Mouse (Mus musculus) monocyte, adult 5-6 weeks (primary cell): ENCODE measurements at regions not wholly inside any gene's neighbourhood (a gene's known extent, or its start where the extent isn't known, plus 50 kb on each side); places are given as distances from the start of the nearest gene placed in this dataset.

ENCODE experiments used
- ATAC-seq: fragments of 153-309, 156-312 bp; replicated peaks from 2 replicates; pipeline ENCODE4 v1.8.0; 2017; ENCODE audit warnings: mild to moderate bottlenecking; ENCODE audit not compliant: low TSS enrichment, insufficient number of reproducible peaks, severe bottlenecking, poor library complexity, low FRiP score

DNA sequence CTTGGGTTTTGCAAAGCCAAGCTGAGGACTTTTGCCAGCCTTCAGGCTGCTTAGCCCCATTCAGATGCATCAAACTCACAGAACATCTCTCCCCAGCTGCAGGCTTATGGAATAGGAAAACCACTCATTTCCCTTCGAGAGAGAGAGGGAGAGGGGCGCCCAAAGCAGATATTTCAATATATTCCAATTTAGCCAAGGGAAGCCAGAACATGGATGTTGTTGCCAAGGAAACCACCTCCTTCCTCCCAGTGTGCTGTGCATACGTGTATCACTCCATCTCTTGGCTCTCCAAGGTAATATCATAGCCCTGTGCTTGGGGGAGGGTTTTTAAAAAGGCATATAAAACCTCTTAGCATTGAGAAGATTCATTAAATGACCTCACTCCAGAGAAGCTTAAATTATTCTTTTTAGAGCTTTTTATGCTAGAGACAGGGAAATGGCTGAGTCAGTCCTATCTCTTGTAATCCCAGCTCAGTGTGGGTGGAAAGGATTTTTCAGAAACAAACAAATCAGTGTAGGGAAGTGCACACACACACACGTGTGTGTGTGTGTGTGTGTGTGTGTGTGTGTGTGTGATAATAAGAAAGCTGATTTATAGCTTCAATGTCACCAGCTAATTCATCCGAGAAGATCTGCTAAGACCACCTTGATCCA is 245.1 kb downstream of the Rps24 start:
- ATAC-seq: no peak

DNA sequence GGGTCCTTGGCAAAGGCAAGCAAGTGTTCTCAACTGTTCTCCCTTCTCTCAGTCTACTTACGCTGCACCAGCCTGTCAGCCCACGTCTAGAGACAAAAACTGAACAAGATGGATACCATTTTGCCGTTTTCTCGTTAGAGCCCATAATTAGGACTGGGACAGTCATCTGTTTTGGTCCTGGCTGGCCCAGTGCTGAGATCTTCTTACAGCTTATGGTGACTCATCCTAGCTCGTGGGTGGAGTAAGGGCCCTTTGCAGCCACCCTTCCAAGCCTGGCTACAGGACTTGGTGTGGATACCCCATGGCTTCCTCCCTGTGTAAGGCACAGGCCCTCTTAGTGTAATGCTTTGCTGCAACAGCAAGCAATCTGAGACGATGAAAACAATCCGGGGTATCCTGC is 246.4 kb downstream of the Rps24 start:
- ATAC-seq: no peak

DNA sequence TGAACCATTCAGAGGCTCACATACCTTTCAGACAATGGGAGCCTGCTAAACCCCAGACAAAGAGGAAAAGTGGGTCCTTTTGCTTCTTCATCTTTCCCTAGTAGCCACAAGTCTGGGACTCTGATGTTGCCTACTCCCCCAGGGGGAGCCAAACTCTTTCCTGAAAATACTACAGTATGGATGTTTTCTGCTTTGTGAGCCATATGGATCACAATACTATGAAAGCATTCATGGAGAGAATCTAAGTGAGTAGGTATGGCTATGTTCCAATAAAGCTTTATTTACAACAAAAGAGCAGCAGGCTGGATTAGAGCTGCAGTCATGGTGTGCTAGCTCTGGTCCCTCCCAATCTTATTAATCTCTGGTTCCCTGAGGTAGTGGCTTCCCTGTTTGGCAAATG is 251.9 kb downstream of the Rps24 start:
- no peak for ATAC-seq

DNA sequence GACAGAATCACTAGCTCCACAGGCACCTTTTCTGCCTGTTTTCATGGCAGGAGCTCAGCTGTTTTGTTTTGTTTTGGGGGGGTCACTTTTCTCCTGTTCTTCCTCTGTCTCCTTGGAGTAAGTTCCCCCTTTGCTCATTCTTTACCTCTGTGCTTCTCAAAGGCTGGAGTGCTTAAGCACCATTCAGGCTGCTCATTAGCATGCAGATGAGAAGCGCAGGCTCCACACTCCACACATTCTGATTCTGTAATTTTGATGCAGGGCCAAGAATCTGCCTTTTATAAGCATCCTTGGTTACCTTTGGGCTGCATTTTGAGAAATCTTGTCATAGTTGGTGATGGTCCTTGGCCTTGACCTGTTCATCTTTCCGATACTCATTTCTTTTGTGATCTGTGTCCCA is 257.5 kb downstream of the Rps24 start:
- ATAC-seq: no peak

DNA sequence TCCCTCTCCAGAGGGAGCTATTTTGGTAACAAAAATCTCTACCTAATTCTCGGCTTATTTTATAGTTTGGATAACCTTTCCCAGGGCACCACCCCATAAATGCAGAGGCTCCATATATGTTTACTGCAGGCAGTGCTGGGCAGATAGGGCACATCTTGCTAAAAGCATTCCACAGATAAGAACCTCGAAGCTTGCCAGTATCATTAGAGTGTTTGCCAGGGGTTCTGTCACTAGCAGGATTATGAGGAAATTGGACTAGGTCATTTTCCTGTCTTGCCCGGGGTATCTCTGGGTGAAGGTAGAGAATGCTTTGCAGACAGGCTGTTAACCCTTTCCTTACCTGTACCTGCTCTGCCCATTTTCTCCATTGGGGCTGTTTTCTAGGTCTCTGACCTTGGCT is 258.8 kb downstream of the Rps24 start:
- no peak for ATAC-seq

DNA sequence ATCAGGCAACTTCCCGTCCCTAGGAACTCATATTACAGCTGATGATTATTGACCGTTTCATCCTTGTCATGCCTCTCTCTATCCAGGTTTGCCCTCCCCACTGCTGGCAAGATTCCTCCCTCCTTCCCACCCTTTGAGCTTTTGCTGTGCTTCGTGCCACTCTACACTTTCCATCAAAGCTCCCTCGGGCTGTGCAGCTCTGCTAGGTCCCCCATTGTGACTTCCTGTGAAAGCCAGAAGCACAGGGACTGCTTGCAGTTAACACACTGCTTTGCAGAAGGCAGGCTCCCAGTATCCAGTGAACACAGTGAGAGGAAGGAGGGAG is 260.5 kb downstream of the Rps24 start:
- ATAC-seq: no peak

DNA sequence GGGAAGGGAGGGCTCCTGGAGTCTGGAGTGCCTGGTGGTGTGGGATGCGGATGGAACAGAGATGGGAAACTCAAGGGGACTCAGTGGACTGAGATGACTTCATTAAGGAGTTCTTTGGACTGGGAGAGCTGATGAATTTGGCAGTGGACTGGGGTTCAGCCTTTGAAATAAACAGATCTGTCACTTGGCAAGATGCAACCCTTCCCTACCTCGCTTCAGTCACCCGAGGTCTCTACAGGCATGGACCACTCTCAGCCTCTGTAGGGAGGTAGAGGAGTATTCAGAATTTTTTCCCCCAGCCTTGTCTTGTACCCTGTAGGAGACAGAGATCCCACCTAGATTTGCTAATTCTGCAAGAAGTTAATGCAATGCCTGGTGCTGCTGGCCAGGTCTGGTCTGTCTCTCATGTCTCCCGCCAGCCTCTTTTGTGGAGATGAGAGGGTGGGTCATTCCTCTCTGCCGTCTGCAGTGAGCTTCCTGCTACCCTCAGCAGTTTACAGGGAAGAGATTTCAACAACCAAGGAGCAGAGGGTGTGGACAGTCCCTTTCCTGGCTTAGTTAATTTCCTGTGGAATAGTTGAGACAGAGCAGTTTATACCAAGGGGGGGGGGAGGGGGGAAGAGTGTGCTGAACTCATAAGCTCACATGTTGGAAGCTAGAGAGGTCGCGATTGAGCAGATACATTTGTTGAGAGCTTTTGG is 261.0 kb downstream of the Rps24 start:
- ATAC-seq: no peak

DNA sequence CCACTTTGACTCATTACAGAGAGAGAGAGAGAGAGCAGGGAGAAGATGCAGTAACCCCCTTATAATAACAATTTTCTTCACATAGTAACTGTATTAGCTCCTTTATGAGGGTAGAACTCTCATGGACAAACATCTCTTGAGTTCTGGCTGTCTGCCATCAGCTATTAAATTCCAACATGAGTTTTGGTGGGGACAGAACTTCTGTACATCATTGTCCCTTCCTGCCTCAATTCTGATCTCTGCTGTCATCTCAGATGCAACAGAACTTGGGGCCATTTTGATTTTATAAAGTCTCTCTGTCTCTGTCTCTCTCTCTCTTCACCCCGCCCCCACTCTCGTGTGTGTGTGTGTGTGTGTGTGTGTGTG is 261.6 kb downstream of the Rps24 start:
- ATAC-seq: no peak

DNA sequence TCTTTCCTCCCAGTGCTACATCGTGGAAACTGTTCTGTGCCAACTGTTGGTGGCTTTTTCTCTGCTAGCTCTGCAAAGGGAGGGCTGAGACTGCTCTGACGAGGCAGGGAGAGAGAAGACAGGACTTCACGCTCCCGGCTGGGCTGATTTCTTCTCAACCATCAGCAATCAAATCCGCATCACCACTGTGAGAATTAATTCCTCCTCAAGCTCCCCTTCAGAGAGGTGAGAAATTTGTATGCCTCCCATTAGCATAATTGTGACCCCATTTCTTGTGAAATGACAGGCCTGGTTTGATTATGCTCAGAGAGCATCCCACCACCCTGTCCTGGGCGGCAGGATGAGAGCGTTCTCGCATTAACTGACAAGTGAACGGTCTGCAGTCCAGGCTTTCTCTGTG is 262.4 kb downstream of the Rps24 start:
- no peak for ATAC-seq

DNA sequence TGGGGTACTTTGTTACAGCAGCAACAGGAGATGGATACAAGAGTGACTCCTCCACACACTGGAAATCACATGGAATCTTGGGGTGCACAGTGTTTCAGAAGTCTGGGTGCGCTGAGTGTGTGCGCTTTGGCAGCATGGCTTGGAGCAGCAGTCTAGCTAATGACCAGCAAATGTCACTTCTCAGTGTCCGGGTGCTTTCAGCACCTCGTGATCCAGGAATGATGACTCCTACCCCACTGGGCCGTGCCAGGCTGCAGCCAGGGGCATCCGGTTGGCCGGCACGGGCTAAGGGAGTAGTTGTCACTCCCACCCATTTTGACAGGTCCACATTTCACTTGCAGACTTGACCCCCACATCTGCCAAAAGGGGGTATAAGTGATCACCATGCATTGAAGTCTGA is 264.3 kb downstream of the Rps24 start:
- ATAC-seq: no peak

DNA sequence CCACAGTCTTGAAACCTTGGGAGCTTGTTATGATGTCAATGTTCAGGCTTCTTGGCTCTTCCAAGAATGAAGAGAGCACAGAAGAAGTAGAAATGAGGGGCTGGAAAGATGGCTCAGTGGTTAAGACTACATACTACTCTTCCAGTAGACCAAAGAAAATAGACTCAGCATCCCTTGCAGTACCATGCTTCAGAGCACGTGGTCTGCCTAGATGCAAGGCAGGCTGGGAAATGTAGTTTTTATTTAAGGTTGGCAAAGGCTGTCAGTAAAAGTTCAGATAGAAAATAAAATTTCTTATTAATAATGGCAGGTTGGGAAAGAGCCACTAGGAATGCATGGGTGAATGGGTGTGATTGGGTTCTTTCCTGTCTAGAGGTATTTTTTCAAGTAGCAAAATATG is 267.8 kb downstream of the Rps24 start:
- ATAC-seq: no peak

DNA sequence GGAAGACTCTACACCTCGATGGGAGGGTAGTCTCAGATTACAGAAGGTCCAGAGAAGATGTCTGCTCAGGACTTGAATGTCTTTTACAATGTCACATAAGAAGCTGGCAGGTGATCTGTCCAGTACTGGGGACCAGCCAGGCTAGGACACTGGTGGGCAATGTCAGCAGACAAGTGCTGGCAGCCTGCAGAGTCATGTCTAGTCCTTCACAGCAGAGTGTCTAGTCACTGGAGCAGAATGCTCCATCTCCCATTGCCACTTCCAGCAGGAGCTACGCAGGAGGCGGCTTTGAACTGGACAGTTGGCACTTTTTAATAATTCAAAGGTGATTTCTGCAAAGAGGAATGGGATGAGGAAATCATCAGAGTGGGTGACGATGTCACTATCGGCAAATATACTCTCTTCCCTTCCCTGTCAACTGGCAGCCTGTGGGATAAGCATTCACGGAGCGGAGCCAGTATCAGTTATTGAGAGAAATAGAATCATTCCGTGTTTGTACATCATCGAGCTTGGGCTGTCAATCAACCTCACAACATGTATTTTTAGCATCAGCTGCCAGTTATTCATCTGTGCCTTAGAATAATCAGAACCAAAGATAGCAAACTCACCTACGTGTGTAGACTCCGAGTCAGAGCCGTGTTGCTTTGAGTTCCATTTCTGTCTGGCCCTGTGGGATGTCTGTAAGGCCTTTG is 268.6 kb downstream of the Rps24 start:
- no peak for ATAC-seq

DNA sequence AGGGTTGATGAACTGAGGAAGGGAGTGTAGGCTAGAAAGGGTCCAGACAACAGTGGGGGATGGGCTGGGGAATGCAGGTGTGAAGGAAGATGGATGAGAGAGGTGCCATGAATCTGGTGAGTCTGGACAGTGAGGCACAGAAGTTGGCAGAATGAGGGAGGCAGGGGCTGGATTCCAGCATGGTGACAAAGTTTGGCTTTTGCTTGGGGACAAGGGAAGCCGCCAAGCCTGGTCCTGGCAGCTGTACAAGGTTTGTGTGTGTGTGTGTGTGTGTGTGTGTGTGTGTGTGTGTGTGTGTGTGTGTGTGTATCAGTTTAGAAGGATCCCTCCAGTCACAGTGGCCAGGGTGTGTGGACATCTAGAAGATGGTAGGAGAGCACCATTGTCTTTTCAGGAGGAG is 270.4 kb downstream of the Rps24 start:
- ATAC-seq: no peak

DNA sequence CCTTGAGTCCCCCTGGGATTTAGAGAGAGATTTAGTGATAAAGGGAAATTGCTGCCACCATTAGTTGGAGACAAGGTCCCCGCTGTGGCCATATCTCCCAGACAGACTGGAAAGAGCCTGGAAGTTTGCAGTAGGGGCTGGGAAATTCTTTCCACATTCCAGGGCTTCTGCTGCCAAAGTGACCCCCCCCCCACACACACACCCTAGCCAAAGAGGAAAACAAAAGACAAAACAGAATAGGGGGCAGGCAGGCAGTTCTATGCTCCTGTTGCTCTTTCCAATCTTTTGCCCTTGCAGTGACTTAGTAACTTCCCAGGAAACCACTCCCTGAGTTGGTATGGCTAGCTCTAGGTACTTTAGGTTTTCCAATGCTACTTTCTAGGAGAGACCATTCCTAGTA is 270.9 kb downstream of the Rps24 start:
- no peak for ATAC-seq

DNA sequence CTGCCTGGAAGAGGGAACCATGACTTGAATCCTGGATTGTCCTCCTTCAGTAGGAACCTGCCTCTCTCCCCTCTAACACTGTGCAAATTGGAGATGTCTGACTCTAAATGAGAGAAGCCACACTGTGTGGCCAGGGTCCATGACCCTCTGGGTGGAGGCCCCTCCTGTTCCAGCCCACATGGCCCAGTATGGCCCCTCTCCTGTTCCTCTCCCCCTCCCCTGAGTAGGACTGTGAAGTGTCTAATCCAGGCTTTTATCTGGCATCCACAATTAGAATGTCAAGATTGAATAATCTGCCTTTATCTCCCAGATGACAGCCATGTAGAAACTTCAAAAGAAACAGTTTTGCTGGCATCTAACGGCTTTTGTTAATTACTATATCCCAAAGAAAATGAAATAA is 274.0 kb downstream of the Rps24 start:
- ATAC-seq: no peak

DNA sequence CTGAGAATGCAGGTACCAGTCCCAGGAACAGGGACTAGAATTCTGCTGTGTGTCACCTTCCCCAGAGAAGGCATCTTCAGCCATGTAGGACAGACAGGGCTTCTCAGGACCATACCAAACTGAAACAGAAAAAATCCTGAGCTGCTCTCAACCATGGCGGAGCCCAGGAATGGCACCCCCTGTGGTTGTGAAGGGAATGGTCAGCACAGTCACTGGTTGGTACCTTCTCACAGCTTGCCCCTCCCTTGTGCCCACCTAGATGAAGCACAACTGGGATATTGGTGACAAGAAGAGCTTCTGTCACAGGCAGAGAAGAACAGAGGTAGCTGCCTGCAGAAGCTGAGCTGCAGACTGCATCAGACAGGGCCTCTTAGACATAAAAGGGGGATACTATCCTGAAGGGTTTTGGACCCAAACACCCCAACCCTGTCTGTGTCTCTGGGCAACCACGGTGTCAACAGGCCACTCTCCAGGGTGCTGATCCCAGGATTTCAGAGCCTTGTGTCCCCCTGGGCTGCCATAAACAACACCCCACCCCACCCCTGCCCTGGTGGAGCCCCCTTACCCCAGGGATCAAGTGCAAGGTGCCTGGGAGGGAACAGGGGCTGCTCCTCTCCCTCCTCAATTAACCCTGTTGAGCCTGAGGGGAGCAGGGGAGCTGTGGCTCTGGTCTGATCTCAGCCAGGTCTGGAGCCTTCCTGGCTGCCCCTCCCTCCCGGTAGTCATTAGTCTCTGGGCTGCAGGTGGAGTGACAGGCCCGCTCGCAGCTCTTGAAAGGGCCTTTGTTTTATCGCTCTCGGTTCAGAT is 275.7 kb downstream of the Rps24 start:
- no peak for ATAC-seq

DNA sequence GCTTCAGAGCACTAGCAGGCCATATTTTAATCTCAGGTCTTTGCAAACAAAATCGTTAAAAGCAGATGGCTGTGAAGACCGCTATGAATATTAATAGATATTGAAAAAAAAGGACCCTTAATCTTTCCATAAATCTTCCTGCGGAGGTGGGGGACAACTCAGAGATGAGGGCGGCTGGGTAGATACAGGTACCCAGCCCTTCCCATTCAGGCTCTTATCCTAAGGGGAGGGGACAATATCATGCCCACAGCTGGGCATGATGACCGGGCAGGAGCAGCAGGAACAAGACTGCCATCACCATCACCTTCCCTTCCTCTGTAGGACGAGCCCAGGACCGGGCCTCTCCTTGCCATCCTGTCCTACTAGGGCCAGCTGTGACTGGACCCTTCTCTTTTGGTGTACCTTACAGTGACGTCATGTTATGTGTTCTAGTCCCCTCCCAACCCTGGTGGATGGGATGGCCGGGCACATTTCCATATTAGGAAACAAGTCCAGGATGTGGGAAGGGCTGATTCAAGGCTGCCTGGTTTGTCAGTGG is 276.4 kb downstream of the Rps24 start:
- no peak for ATAC-seq

DNA sequence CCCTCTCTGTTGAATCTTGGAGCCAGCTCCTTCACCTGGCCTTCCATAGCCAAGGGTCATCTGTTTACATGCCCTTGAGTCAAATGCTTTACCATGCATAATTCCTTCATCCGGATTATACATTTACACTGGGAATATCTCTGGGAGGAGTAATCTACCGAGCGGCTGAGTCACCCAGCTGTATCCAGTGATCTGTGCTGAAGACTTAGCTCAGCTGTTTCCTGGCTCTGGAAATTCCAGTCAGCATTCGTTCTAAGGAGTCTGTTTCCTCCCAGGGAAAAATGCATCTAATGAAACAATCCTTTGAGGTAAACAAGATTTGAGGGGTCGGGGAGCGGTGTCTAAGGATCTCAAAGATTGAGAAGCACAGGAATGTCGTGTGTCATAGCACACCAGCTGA is 276.9 kb downstream of the Rps24 start:
- ATAC-seq: no peak

DNA sequence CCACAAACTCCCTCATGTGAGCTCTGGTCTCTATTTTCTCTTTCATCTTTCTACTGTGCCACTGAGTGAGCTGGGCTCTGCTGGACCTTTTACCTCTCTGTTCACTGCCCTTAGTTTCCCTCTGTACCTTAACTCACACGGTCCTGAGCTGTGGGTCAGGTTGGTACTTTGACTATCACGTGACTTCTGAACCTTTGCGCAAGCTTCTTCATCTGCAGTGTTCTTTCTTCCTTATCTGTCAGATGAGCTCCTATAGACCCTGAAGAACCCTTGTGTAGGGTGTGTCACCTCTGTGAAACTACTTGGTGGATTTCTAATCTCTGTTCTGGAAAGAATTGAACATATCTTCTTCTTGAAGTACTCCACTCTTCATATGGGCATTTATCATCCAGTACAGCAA is 279.3 kb downstream of the Rps24 start:
- no peak for ATAC-seq
